Mouse (Mus musculus): ENCODE results near the gene Zfp827. TPM values are rescaled to one million over a fixed set of nuclear protein-coding genes. Genes with fewer than 3 reads are reported as not detected.
A peak's percentile ranks its signal among the peaks of the same experiment; 100 is the strongest.

The Zfp827 gene
- polyA plus RNA-seq, 1 experiment from 2014 or later = 0.66 TPM

GRCm38 (mm10) chr8:79029396-79030325 lies 1.4 kb downstream of the Zfp827 start:
- H3K27ac ChIP-seq (ENCODE audit: low read length) = peak overlapping the region; percentile 84
- peak; percentile 60 for ATAC-seq (ENCODE audit: low read depth)
- H3K36me3 ChIP-seq (ENCODE audit: control insufficient read depth, insufficient read depth) = no peaks in the 10 kb centered on the region
- H3K27me3 ChIP-seq (ENCODE audit: control insufficient read depth, insufficient read depth, low read depth, low read length) = peaks cover 44% of the 10 kb centered on the region
- no peaks in the 10 kb centered on the region for H3K9me3 ChIP-seq (replicated peaks; ENCODE audit: control insufficient read depth, low read length)
- H3K4me3 ChIP-seq (ENCODE audit: low read depth, low read length) = peak overlapping the region; percentile 67
- H3K9ac ChIP-seq (ENCODE audit: low read depth, low read length) = peak overlapping the region; percentile 71
- WGBS (ENCODE audit: insufficient replicate concordance) = under 1% methylated on average over 83 of the region's 99 CpGs
- H3K4me1 ChIP-seq (ENCODE audit: control insufficient read depth, low read depth, low read length) = no peaks in the 10 kb centered on the region; the same call in 1 of the 2 replicates
- H3K4me2 ChIP-seq (ENCODE audit: low read depth, low read length) = peak overlapping the region; percentile 68

- H3K27ac ChIP-seq (ENCODE audit: low read length) = peak overlapping the region; percentile 84
- no peaks in the 10 kb centered on the region for H3K36me3 ChIP-seq (ENCODE audit: control insufficient read depth, insufficient read depth)
- H3K4me1 ChIP-seq (ENCODE audit: control insufficient read depth, low read depth, low read length) = no peaks in the 10 kb centered on the region; the same call in 1 of the 2 replicates
- peak overlapping the region; percentile 68 for H3K4me2 ChIP-seq (ENCODE audit: low read depth, low read length)
- H3K27me3 ChIP-seq (ENCODE audit: control insufficient read depth, insufficient read depth, low read depth, low read length) = peaks cover 44% of the 10 kb centered on the region
- H3K4me3 ChIP-seq (ENCODE audit: low read depth, low read length) = peak overlapping the region; percentile 67
- under 1% methylated on average over 53 of the region's 62 CpGs for WGBS (ENCODE audit: insufficient replicate concordance)
- ATAC-seq (ENCODE audit: low read depth) = peak; percentile 25; the same call in 1 of the 2 replicates
- no peaks in the 10 kb centered on the region for H3K9me3 ChIP-seq (replicated peaks; ENCODE audit: control insufficient read depth, low read length)
- H3K9ac ChIP-seq (ENCODE audit: low read depth, low read length) = peak overlapping the region; percentile 71
Observed at GRCm38 (mm10) chr8:79030326-79031265, 2.4 kb downstream of the Zfp827 start.

- Histone ChIP-seq H3K4me2 (ENCODE audit: low read depth, low read length) (no peak overlapping the region), H3K4me3 (ENCODE audit: low read depth, low read length) (no peak overlapping the region), H3K4me1 (ENCODE audit: control insufficient read depth, low read depth, low read length) (no peaks in the 10 kb centered on the region), H3K9me3 (replicated peaks; ENCODE audit: control insufficient read depth, low read length) (no peaks in the 10 kb centered on the region), H3K9ac (ENCODE audit: low read depth, low read length) (no peak overlapping the region), H3K36me3 (ENCODE audit: control insufficient read depth, insufficient read depth) (no peaks in the 10 kb centered on the region), H3K27me3 (ENCODE audit: control insufficient read depth, insufficient read depth, low read depth, low read length) (no peaks in the 10 kb centered on the region), H3K27ac (ENCODE audit: low read length) (no peak overlapping the region)
- WGBS (ENCODE audit: insufficient replicate concordance) = 62% methylated on average over 7 of the region's 7 CpGs
- ATAC-seq (ENCODE audit: low read depth) = no peak
Observed at GRCm38 (mm10) chr8:79037532-79037931, 9.3 kb downstream of the Zfp827 start.

GRCm38 (mm10) chr8:79037991-79038390 lies 9.8 kb downstream of the Zfp827 start:
- H3K27me3 ChIP-seq (ENCODE audit: control insufficient read depth, insufficient read depth, low read depth, low read length) = no peaks in the 10 kb centered on the region
- 72% methylated on average over 7 of the region's 7 CpGs for WGBS (ENCODE audit: insufficient replicate concordance)
- no peaks in the 10 kb centered on the region for H3K9me3 ChIP-seq (replicated peaks; ENCODE audit: control insufficient read depth, low read length)
- H3K4me2 ChIP-seq (ENCODE audit: low read depth, low read length) = no peak overlapping the region
- H3K36me3 ChIP-seq (ENCODE audit: control insufficient read depth, insufficient read depth) = no peaks in the 10 kb centered on the region
- no peak for ATAC-seq (ENCODE audit: low read depth)
- no peak overlapping the region for H3K9ac ChIP-seq (ENCODE audit: low read depth, low read length)
- no peak overlapping the region for H3K27ac ChIP-seq (ENCODE audit: low read length)
- H3K4me1 ChIP-seq (ENCODE audit: control insufficient read depth, low read depth, low read length) = no peaks in the 10 kb centered on the region
- H3K4me3 ChIP-seq (ENCODE audit: low read depth, low read length) = no peak overlapping the region

GRCm38 (mm10) chr8:79041429-79041828 lies 13.2 kb downstream of the Zfp827 start:
- ATAC-seq (ENCODE audit: low read depth) = no peak
- 60% methylated on average over 3 of the region's 3 CpGs for WGBS (ENCODE audit: insufficient replicate concordance)
- no peak overlapping the region for H3K4me3 ChIP-seq (ENCODE audit: low read depth, low read length)
- H3K9me3 ChIP-seq (replicated peaks; ENCODE audit: control insufficient read depth, low read length) = no peaks in the 10 kb centered on the region
- no peak overlapping the region for H3K9ac ChIP-seq (ENCODE audit: low read depth, low read length)
- H3K4me1 ChIP-seq (ENCODE audit: control insufficient read depth, low read depth, low read length) = no peaks in the 10 kb centered on the region
- no peaks in the 10 kb centered on the region for H3K36me3 ChIP-seq (ENCODE audit: control insufficient read depth, insufficient read depth)
- H3K27me3 ChIP-seq (ENCODE audit: control insufficient read depth, insufficient read depth, low read depth, low read length) = no peaks in the 10 kb centered on the region
- H3K4me2 ChIP-seq (ENCODE audit: low read depth, low read length) = no peak overlapping the region
- no peak overlapping the region for H3K27ac ChIP-seq (ENCODE audit: low read length)

- WGBS (ENCODE audit: insufficient replicate concordance) = 53% methylated on average over 3 of the region's 3 CpGs
- H3K4me1 ChIP-seq (ENCODE audit: control insufficient read depth, low read depth, low read length) = no peaks in the 10 kb centered on the region
- no peak overlapping the region for H3K4me3 ChIP-seq (ENCODE audit: low read depth, low read length)
- no peaks in the 10 kb centered on the region for H3K27me3 ChIP-seq (ENCODE audit: control insufficient read depth, insufficient read depth, low read depth, low read length)
- no peak overlapping the region for H3K4me2 ChIP-seq (ENCODE audit: low read depth, low read length)
- H3K36me3 ChIP-seq (ENCODE audit: control insufficient read depth, insufficient read depth) = no peaks in the 10 kb centered on the region
- no peak overlapping the region for H3K9ac ChIP-seq (ENCODE audit: low read depth, low read length)
- no peak for ATAC-seq (ENCODE audit: low read depth)
- H3K27ac ChIP-seq (ENCODE audit: low read length) = no peak overlapping the region
- no peaks in the 10 kb centered on the region for H3K9me3 ChIP-seq (replicated peaks; ENCODE audit: control insufficient read depth, low read length)
Observed at GRCm38 (mm10) chr8:79042252-79042651, 14.0 kb downstream of the Zfp827 start.

GRCm38 (mm10) chr8:79044673-79045072 lies 16.4 kb downstream of the Zfp827 start:
- 69% methylated on average over 5 of the region's 5 CpGs for WGBS (ENCODE audit: insufficient replicate concordance)
- Histone ChIP-seq H3K4me2 (ENCODE audit: low read depth, low read length) (no peak overlapping the region), H3K9me3 (replicated peaks; ENCODE audit: control insufficient read depth, low read length) (no peaks in the 10 kb centered on the region), H3K27me3 (ENCODE audit: control insufficient read depth, insufficient read depth, low read depth, low read length) (no peaks in the 10 kb centered on the region), H3K27ac (ENCODE audit: low read length) (no peak overlapping the region), H3K4me3 (ENCODE audit: low read depth, low read length) (no peak overlapping the region), H3K4me1 (ENCODE audit: control insufficient read depth, low read depth, low read length) (no peaks in the 10 kb centered on the region), H3K9ac (ENCODE audit: low read depth, low read length) (no peak overlapping the region), H3K36me3 (ENCODE audit: control insufficient read depth, insufficient read depth) (no peaks in the 10 kb centered on the region)
- no peak for ATAC-seq (ENCODE audit: low read depth)

- H3K9me3 ChIP-seq (replicated peaks; ENCODE audit: control insufficient read depth, low read length) = no peaks in the 10 kb centered on the region
- ATAC-seq (ENCODE audit: low read depth) = no peak
- H3K27me3 ChIP-seq (ENCODE audit: control insufficient read depth, insufficient read depth, low read depth, low read length) = no peaks in the 10 kb centered on the region
- H3K9ac ChIP-seq (ENCODE audit: low read depth, low read length) = no peak overlapping the region
- H3K4me3 ChIP-seq (ENCODE audit: low read depth, low read length) = no peak overlapping the region
- no peaks in the 10 kb centered on the region for H3K4me1 ChIP-seq (ENCODE audit: control insufficient read depth, low read depth, low read length)
- no peak overlapping the region for H3K27ac ChIP-seq (ENCODE audit: low read length)
- H3K4me2 ChIP-seq (ENCODE audit: low read depth, low read length) = no peak overlapping the region
- WGBS (ENCODE audit: insufficient replicate concordance) = 58% methylated on average over 4 of the region's 4 CpGs
- no peaks in the 10 kb centered on the region for H3K36me3 ChIP-seq (ENCODE audit: control insufficient read depth, insufficient read depth)
Observed at GRCm38 (mm10) chr8:79046659-79047058, 18.4 kb downstream of the Zfp827 start.
